Mouse (Mus musculus): Measurements from ENCODE around the gene Zc3hav1. TPM values are rescaled to one million over a fixed set of nuclear protein-coding genes. Genes with fewer than 3 reads are reported as not detected.

Gene Zc3hav1
- polyA plus RNA-seq, 1 experiment from 2014 or later: 1.4 TPM

DNA sequence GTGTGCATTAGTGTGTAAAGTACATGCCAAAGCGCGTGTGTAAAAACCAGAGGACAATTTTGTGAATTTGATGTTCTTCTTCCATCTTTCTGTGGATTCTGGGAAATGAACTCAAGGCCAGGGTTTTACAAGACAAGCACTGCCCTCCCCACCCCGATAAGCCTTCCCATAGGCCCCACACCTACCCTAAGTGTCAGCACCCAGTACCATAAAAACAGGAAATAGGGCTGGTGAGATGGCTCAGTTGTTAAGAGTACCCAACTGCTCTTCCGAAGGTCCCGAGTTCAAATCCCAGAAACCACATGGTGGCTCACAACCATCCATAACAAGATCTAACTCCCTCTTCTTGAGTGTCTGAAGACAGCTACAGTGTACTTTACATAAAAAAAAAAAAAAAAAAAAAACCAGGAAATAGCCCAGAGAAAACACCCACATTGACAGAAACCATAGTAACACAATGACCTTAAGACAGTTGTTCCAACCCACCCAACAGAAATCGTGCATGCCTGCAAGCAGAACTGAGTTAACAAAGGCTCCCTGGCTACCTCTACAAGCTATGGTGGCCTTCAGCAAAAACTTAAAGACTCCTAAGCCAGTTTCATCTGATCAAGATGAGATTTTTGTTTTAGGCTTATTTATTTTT is 5.5 kb downstream of the Zc3hav1 start:
- Histone ChIP-seq H3K9ac (replicated peaks) (no peak overlapping the region), H3K9me3 (replicated peaks) (no peaks in the 10 kb centered on the region), H3K4me1 (peaks cover 9% of the 10 kb centered on the region), H3K4me2 (no peak overlapping the region), H3K36me3 (no peaks in the 10 kb centered on the region), H3K27me3 (replicated peaks) (peaks cover 33% of the 10 kb centered on the region), H3K4me3 (replicated peaks) (no peak overlapping the region), H3K27ac (replicated peaks) (no peak overlapping the region)
- no peak for ATAC-seq (ENCODE audit: low FRiP score)
- 93% methylated on average over 6 of the region's 6 CpGs for WGBS

DNA sequence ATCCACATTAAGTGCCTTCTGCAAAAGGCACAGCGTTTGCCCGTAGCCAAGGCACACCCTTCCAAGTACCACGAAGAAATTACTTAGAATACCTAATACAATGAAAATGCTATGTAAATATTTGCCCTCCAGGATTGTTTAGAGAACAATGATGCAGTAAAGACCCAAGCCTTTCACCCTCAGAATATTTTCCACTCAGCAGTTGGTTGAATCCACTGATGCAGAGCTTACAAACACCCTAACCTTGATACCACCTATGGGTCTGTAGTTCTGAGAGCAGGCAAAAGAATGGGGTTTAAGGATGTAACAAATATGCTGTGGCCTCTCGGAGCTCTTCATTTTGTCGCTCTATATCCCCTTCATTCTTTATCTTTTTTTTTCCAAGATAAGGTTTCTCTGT is 6.5 kb downstream of the Zc3hav1 start:
- Histone ChIP-seq H3K36me3 (no peaks in the 10 kb centered on the region), H3K4me1 (no peaks in the 10 kb centered on the region), H3K9ac (replicated peaks) (no peak overlapping the region), H3K4me3 (replicated peaks) (no peak overlapping the region), H3K4me2 (no peak overlapping the region), H3K27ac (replicated peaks) (no peak overlapping the region), H3K9me3 (replicated peaks) (no peaks in the 10 kb centered on the region), H3K27me3 (replicated peaks) (peaks cover 24% of the 10 kb centered on the region)
- WGBS: 77% methylated on average over 5 of the region's 5 CpGs
- ATAC-seq (ENCODE audit: low FRiP score): no peak

DNA sequence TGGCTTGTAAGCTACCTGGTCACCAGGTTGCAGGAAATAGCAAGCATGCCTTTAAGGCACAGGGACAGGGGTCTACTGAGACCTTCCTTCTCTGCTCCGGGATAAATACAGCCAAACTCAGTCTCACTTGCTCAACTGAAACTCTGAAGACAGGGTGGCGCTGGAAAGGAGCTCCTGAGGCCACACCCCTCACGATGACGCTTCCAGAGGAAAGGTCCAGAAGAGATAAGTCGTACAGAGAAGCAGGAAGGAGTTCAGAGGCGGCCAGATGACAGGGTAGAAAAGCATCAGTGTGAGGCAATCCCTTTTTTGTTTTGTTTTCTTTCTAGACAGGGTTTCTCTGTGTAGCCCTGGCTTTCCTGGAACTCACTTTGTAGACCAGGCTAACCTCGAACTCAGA is 8.6 kb downstream of the Zc3hav1 start:
- 61% methylated on average over 7 of the region's 7 CpGs for whole genome bisulfite sequencing
- H3K4me2 ChIP-seq: no peak overlapping the region
- H3K27ac ChIP-seq (replicated peaks): no peak overlapping the region
- H3K4me3 ChIP-seq (replicated peaks): no peak overlapping the region
- H3K4me1 ChIP-seq: no peaks in the 10 kb centered on the region
- no peaks in the 10 kb centered on the region for H3K9me3 ChIP-seq (replicated peaks)
- H3K9ac ChIP-seq (replicated peaks): no peak overlapping the region
- peaks cover 7% of the 10 kb centered on the region; the same call in 1 of the 2 replicates for H3K27me3 ChIP-seq (replicated peaks)
- no peaks in the 10 kb centered on the region for H3K36me3 ChIP-seq
- ATAC-seq (ENCODE audit: low FRiP score): no peak

DNA sequence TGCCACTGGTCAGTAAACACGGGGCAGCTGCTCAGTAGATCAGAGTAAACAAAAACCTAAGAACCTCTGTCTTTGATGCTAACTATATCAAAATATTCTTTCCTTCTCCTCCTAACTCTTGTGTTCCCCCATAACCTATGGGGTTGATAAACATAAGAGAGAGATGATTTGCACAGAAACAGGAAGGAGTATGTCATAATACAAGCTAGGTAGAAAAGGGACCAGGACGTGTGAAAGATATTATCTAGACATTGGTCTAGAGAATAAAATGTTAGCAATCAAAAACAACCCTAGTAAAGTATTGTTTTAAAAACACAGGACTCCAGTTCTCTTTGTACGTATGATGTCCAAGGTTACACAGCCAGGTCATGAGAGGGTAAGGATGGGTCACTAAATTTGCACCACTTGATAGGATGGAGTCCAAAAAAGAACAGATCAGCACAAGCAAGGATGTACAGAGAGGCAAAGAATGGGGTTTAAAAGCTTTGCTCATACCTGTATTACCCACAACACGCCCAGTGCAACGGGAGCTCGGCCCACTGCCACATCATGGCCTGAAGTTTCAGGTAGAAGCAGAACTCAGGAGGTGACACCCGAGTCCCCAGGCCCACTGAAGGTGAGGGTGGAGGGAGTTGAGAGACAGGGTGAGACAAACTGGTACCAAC is 10.3 kb downstream of the Zc3hav1 start:
- WGBS: 87% methylated on average over 7 of the region's 7 CpGs
- no peaks in the 10 kb centered on the region for H3K36me3 ChIP-seq
- H3K9me3 ChIP-seq (replicated peaks): no peaks in the 10 kb centered on the region
- ATAC-seq (ENCODE audit: low FRiP score): no peak
- H3K4me3 ChIP-seq (replicated peaks): no peak overlapping the region
- H3K27ac ChIP-seq (replicated peaks): no peak overlapping the region
- H3K27me3 ChIP-seq (replicated peaks): no peaks in the 10 kb centered on the region
- no peaks in the 10 kb centered on the region for H3K4me1 ChIP-seq
- no peak overlapping the region for H3K9ac ChIP-seq (replicated peaks)
- no peak overlapping the region for H3K4me2 ChIP-seq

DNA sequence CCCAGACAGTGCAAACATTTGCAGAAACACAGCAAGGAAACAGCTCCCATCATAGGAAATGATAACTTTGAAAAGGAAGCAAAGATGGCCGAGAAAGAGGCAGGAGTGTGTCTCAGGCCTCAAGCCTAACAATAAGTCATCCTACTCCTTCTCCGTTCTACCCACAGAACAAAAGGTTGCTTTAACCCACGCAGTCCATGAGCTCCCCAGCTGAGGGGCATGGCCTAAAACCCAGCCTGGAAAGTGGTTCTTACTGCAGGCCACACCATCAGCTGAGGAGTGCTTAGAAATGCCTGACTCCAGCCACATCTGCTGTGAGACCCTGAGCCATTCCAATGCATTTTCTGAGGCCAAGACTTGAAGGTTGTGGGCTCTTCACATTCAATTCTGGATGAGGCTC is 10.8 kb downstream of the Zc3hav1 start:
- H3K9me3 ChIP-seq (replicated peaks): no peaks in the 10 kb centered on the region
- H3K4me1 ChIP-seq: no peaks in the 10 kb centered on the region
- 53% methylated on average over 3 of the region's 3 CpGs for WGBS
- no peak for ATAC-seq (ENCODE audit: low FRiP score)
- no peak overlapping the region for H3K4me3 ChIP-seq (replicated peaks)
- H3K9ac ChIP-seq (replicated peaks): no peak overlapping the region
- H3K27me3 ChIP-seq (replicated peaks): no peaks in the 10 kb centered on the region
- H3K27ac ChIP-seq (replicated peaks): no peak overlapping the region
- H3K36me3 ChIP-seq: no peaks in the 10 kb centered on the region
- no peak overlapping the region for H3K4me2 ChIP-seq

DNA sequence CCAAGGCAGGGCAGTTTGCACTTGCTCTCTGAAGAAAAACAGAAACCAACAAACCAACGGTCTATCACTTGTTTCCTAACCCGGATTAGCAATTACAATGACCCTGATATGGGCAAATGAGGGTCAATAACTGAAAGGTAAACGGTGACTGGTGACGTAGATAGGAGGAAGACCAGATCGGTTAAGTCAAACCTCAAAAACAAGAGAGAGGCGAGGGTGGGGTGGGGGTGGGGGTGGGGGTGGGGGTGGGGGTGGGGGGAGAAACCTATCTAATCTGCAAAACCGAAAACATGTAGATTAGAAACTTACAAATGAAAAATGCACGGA is 11.8 kb downstream of the Zc3hav1 start:
- Histone ChIP-seq H3K27me3 (replicated peaks) (no peaks in the 10 kb centered on the region), H3K9ac (replicated peaks) (no peak overlapping the region), H3K4me1 (no peaks in the 10 kb centered on the region), H3K36me3 (no peaks in the 10 kb centered on the region), H3K4me2 (no peak overlapping the region), H3K4me3 (replicated peaks) (no peak overlapping the region), H3K9me3 (replicated peaks) (no peaks in the 10 kb centered on the region), H3K27ac (replicated peaks) (no peak overlapping the region)
- WGBS: 85% methylated on average over 8 of the region's 8 CpGs
- ATAC-seq (ENCODE audit: low FRiP score): no peak

DNA sequence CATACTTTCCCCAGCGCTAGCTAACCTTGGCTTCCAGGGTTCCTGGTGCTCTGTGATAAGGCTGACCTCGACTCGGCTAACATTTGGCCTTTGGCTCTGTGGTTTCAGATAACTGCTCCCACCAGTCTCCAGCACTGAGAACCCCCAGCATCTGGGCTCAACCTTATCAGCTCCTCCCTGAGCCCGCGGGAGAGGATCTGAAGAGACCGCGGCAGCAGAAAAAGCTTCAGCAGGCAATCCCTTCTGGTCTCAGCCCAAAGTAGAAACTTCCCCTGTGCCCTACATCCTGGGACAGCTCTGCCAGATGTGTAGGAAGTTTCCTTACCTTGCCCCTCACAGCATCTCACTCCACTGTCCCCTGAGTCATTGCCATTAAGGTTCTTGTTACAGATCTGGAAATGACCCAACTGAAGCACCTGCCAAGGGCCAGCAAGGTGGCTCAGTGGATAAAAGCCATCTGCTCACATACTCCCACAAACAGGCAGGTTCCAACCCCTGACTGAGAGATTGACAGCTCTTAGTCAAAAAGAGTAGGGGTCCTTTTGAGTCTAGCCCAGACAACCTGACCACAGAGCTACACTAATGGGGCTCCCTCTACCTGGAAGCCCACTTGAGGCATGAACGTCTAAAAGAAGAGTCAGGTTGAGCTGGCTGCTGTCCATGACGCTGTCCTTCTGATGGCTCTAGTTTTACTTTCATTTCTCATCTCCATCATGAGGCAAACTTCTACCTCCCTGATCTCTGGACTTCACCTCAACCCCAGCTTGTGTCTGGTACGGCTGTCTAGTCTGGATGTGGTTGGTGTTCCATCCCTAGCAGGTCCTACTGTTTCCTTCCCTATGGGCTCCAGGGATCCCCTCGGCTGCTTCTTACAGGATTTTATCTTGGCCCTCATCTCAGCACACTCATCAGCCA is 12.4 kb downstream of the Zc3hav1 start:
- no peak for ATAC-seq (ENCODE audit: low FRiP score)
- Histone ChIP-seq H3K4me3 (replicated peaks) (no peak overlapping the region), H3K9ac (replicated peaks) (no peak overlapping the region), H3K9me3 (replicated peaks) (no peaks in the 10 kb centered on the region), H3K27me3 (replicated peaks) (no peaks in the 10 kb centered on the region), H3K4me2 (no peak overlapping the region), H3K36me3 (no peaks in the 10 kb centered on the region), H3K4me1 (no peaks in the 10 kb centered on the region), H3K27ac (replicated peaks) (no peak overlapping the region)
- 71% methylated on average over 11 of the region's 11 CpGs for WGBS

DNA sequence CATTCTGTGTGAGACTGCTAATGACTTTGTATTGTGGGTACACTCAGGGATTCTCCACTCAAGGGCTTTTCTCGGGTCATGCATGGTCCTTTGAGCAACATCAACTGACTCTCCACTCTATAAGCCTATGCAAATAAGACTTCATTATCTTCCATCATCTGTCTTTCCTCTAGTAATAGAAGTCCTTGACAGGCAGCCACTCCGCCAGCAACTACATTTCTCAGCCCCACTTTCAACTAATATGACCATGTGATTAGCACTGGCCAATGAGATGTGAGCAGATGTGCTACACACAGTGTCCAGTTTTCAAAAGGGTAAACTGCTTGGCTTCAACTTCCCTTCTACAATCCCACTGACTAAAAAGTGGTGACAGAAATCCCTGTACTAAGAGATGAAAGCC is 15.3 kb downstream of the Zc3hav1 start:
- Histone ChIP-seq H3K27ac (replicated peaks) (no peak overlapping the region), H3K27me3 (replicated peaks) (no peaks in the 10 kb centered on the region), H3K4me3 (replicated peaks) (no peak overlapping the region), H3K9ac (replicated peaks) (no peak overlapping the region), H3K4me1 (no peaks in the 10 kb centered on the region), H3K4me2 (no peak overlapping the region), H3K36me3 (no peaks in the 10 kb centered on the region), H3K9me3 (replicated peaks) (no peaks in the 10 kb centered on the region)
- WGBS: 70% methylated on average over 2 of the region's 2 CpGs
- ATAC-seq (ENCODE audit: low FRiP score): no peak

DNA sequence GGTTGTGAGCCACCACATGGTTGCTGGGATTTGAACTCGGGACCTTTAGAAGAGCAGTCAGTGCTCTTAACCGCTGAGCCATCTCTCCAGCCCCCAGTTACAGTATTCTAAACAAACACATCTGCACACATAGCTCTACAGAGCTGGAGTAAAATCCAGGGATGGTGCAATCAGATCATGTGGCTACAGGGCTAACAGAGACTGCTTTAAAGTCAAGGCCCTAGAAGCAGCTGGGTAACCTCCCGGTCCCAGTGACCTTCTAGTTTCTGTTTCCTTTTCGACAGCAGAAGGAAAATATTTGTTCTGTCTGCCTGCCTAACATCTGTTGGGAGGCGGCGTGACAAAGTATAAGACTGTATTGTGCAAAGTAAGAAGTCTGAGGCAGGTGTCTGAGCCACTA is 16.5 kb downstream of the Zc3hav1 start:
- Histone ChIP-seq H3K9ac (replicated peaks) (no peak overlapping the region), H3K27ac (replicated peaks) (no peak overlapping the region), H3K4me3 (replicated peaks) (no peak overlapping the region), H3K27me3 (replicated peaks) (no peaks in the 10 kb centered on the region), H3K4me1 (no peaks in the 10 kb centered on the region), H3K36me3 (no peaks in the 10 kb centered on the region), H3K9me3 (replicated peaks) (no peaks in the 10 kb centered on the region), H3K4me2 (no peak overlapping the region)
- no peak for ATAC-seq (ENCODE audit: low FRiP score)
- WGBS: 82% methylated on average over 6 of the region's 6 CpGs

DNA sequence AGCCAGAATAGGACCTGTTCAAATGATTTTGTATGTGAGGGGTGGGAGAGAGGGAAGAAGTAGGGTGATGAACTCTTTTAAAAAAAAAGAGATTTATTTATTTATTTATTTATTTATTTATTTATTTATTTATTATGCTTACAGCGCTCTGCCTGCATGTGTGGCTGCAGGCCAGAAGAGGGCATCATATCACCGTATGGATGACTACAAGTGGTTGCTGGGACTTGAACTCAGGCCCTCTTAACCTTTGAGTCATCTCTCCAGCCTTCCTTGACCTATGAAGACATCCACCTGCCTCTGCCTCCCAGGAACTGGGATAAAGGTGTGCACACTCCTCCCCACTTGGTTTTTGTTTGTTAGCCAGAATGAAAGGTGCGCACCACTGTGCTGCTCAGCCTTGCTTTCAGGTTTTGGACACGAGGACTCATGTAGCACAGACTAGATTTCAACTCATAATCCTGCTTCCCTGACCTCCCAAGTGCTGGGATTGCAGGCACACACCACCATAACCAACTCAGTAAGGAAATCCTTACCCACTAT is 17.2 kb downstream of the Zc3hav1 start:
- H3K4me2 ChIP-seq: no peak overlapping the region
- H3K9me3 ChIP-seq (replicated peaks): no peaks in the 10 kb centered on the region
- no peak overlapping the region for H3K9ac ChIP-seq (replicated peaks)
- no peak overlapping the region for H3K27ac ChIP-seq (replicated peaks)
- no peaks in the 10 kb centered on the region for H3K36me3 ChIP-seq
- WGBS: 96% methylated on average over 4 of the region's 4 CpGs
- no peak overlapping the region for H3K4me3 ChIP-seq (replicated peaks)
- no peak for ATAC-seq (ENCODE audit: low FRiP score)
- H3K4me1 ChIP-seq: no peaks in the 10 kb centered on the region
- H3K27me3 ChIP-seq (replicated peaks): no peaks in the 10 kb centered on the region

DNA sequence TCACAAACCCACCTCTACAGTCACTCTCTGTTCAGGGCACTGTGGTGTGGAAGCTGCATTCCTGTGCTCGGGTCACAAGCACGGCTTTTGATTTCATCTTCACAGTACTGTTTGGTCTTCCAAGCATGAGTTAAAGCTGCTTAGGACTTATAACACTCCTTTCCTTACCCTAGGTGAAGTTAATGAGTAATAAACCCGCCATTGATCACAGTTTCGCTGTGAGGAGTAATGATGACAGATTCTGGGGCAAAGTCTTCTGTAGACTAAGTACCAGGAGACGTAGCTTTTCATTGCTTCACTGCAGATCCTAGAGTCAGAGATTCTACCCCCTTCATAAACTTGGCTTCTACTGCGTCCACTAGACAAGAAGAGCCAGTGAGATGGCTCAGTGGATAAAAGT is 19.1 kb downstream of the Zc3hav1 start:
- no peak for ATAC-seq (ENCODE audit: low FRiP score)
- Histone ChIP-seq H3K4me3 (replicated peaks) (no peak overlapping the region), H3K27me3 (replicated peaks) (no peaks in the 10 kb centered on the region), H3K9me3 (replicated peaks) (no peaks in the 10 kb centered on the region), H3K36me3 (no peaks in the 10 kb centered on the region), H3K9ac (replicated peaks) (no peak overlapping the region), H3K4me2 (no peak overlapping the region), H3K4me1 (no peaks in the 10 kb centered on the region), H3K27ac (replicated peaks) (no peak overlapping the region)
- 80% methylated on average over 6 of the region's 6 CpGs for WGBS

DNA sequence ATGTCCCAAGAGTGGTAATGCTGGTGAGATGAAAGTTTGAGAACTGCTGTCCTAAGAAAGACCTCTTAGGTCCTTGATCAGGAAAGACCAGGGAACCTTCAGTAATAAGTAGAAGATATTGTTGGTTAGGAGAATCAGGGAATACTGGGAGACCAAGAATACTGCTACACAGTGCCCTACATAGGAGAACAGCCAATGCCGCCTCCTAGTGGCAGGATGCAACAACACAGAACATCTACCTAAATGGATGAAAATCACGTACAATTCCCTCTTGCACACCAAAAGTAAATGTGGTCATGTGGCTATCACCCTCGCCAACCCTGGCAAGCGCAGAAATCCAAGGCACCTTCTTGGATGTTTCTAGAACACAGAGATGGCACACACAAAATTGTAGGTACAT is 27.8 kb downstream of the Zc3hav1 start:
- Histone ChIP-seq H3K4me2 (no peak overlapping the region), H3K27me3 (replicated peaks) (no peaks in the 10 kb centered on the region), H3K9ac (replicated peaks) (no peak overlapping the region), H3K9me3 (replicated peaks) (no peaks in the 10 kb centered on the region), H3K4me1 (no peaks in the 10 kb centered on the region), H3K36me3 (no peaks in the 10 kb centered on the region), H3K4me3 (replicated peaks) (no peak overlapping the region), H3K27ac (replicated peaks) (no peak overlapping the region)
- 26% methylated on average over 4 of the region's 4 CpGs for WGBS
- ATAC-seq (ENCODE audit: low FRiP score): no peak

Measured in neural tube, embryonic 15.5 days (tissue).